Mouse (Mus musculus): Measurements from ENCODE around the gene Gm20388.

DNA sequence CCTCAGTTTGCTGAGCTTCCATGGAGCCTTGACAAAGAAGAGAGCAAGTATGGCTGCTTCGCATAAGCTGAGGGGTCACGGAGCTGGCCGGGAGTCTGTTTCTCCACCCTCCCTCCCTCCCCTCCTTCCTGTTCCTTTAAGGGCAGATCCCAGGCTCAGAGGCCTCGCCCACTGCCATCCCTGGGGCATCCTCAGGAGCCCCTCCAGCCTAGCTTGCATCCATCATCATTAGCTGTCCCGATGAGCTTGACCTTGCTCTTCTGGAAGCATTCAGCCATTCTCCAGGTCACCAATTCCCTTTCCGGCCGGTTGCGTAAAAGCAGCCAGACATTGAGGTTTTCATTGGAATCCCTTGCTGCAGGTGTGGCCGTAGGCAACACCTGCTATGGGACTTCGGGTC lies 2144.7 kb downstream of the Gm20388 start:
- TF ChIP-seq ZNF384 (IDR thresholded peaks at IDR 0.05; ENCODE audit: low read depth, low read length) = no peak
- no peak for TF ChIP-seq CHD2 (IDR thresholded peaks at IDR 0.05; ENCODE audit: low read depth, low read length)
- no peak for TF ChIP-seq ZC3H11A (IDR thresholded peaks at IDR 0.05; ENCODE audit: borderline replicate concordance, low read depth, low read length)
